Mouse (Mus musculus): ENCODE measurements at regions not wholly inside any gene's neighbourhood (a gene's known extent, or its start where the extent isn't known, plus 50 kb on each side); places are given as distances from the start of the nearest gene placed in this dataset.

DNA sequence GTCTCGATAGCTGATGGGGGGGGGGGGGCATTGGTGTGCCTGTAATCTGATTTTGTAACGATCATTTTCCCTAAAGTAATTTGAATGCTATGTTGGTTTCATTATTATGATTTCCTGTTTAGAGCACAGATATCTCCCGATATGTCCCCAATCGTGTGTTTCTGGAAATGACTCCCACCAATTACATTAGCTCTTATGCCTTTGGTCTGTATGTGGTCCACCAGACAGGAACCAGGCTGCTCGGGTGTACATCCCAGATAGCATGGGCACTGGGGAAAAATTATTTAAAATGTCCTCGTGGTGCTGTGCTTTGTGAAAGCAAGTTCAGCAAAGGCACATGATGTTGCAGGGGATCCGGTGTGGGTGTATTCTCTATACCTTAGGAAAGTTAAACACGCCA, 82.0 kb upstream of the Itga6 start:
- TF ChIP-seq CTCF (IDR thresholded peaks at IDR 0.05; ENCODE audit: control insufficient read depth, insufficient read depth, low read length) (no peak), POLR2A (IDR thresholded peaks at IDR 0.05; ENCODE audit: borderline replicate concordance, control insufficient read depth, low read depth, low read length) (no peak)
